Comparison of ENCODE assay signal across 7 mouse cellular contexts in the genomic region with DNA sequence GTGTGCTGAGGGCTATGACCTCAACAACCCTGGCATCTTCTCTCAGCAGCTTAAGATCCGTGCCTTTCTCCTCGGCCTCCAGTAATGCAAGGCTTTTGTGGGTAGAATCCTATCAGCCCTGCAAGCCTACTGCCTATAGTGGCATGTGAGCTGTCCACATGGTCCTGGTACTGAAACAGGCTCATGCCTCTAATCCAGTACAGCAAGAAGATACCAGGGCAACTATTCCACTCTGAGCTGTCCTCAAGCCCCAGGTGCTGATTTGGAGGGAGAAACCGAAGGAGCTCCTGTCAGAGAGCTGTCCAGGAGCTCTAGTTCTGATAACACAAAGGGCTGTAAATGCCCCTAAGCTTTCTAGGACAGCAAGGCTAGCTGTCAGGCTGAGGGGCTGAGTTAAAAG.
DNase-seq lines count a peak whose midpoint lies in the region.

No protein-coding gene starts in this region.

- DNase-seq in thymus, postnatal 0 days (ENCODE audit: low spot score): peak; percentile 28
- DNase-seq in thymus, postnatal 10 days (ENCODE audit: low spot score in 2 of 2): no peak
- DNase-seq in adrenal gland, postnatal 36 days: peak; percentile 73 to 77
- peak; percentile 51 for DNase-seq in gastrocnemius, postnatal 10 days
- peak; percentile 47 to 53 for DNase-seq in kidney, adult 8-10 months
- DNase-seq in lung, postnatal 10 days: peak; percentile 86
- DNase-seq in yolk sac, embryonic 10.5 days (ENCODE audit: low spot score): peak; percentile 63

Comparison
In these comparisons a context has a peak if more than half of its experiments do, and no peak if none do; other contexts are left out.
1. DNase-seq: peak in thymus, postnatal 0 days (single experiment), adrenal gland, postnatal 36 days (2 of 2), gastrocnemius, postnatal 10 days (single experiment), kidney, adult 8-10 months (2 of 2), lung, postnatal 10 days (single experiment) and yolk sac, embryonic 10.5 days (single experiment); none in thymus, postnatal 10 days (0 of 2).